Mouse (Mus musculus) layer of hippocampus, postnatal 25 days (tissue): Measurements from ENCODE around the gene Mob3b. TPM values are rescaled to one million over a fixed set of nuclear protein-coding genes. Genes with fewer than 3 reads are reported as not detected.

Experiments used
- DNase-seq, 2 experiments: peaks; one replicate each; pipeline ENCODE4 v3.0.0; 2022; ENCODE audit warnings: mixed read lengths in 2 of 2, low spot score in 1 of 2; ENCODE audit errors: extremely low spot score in 1 of 2
- total RNA-seq, 2 experiments: library from RNA; stranded (reverse); gene quantifications; 2 replicates each; pipeline ENCODE4 v1.2.3; 2021

Gene Mob3b
- total RNA-seq, 2 experiments from 2014 or later: 6.4 to 8.1 TPM

DNA sequence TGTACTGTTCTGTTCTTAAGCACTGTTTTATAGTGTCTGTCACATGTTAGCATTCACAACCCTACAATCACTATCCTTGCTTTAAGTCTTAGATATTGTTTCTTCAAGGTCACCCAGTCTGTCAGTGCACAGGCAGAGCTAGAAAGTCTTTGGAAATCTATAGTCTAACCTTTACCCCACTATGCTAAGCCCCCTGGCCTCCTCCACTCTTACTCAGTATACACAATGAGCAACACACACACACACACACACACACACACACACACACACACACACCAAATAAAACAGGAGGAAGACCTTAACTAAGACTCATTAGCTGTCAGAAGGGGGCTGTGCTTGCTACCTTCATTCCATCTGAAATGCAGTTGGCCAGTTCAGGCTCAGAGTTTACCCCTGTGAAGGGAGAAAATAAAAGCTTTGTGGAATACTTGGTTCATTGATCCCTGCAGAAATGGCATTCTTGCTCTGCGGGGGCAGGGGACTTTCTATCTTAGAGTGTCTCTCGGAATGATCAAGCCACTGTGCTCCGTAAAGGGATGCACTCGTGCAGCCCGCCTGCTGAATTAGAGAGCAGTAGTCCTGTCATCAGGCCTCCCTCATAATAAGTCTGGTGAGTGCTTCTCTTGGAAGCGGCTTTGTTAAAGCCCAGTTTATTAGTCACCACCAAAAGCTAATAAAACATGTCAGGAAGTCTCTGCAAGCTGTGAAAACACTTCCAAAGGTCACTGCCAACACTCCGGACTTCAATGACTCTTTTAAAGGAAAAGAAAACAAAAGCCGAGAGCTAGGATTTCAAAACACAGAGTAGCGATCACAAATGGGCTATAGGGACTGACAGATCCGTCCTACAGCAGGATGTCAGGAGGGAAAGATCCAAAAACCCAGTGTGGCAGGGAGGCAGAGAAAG, 144.6 kb downstream of the Mob3b start:
- DNase-seq: no peak

DNA sequence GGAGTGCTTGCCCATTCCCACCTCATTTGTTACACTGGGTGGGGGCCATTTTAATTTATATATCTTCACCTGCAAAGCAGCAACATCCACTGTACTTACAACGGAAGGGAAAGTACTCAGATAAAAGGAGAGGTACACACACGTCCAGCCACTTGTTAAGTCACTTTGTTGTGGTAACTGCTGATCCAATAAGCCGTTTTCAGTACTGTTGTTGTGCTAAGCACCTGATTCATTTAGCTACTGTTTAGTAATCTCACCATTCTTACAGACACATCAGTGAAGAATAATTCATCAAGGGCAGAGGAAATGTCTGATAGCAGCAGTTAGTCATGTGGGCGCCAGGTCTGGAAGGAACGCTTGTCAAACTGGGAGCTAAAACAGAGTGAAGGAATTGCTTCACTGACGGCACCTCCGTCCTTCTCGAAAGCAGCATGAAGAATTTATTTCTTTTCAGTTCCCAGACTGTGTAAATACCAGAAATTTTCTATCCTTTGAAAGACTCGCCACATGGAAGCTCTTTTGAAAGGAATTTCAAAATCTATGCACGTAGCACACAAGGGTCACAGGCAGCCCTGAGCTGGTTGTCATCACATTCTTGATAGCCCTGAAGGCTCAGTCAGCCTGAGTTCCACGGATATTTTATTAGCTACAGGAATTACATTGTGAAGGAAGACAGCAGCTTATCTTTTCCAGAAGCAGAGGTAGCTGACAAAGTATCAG, 150.6 kb downstream of the Mob3b start:
- DNase-seq: no peak

DNA sequence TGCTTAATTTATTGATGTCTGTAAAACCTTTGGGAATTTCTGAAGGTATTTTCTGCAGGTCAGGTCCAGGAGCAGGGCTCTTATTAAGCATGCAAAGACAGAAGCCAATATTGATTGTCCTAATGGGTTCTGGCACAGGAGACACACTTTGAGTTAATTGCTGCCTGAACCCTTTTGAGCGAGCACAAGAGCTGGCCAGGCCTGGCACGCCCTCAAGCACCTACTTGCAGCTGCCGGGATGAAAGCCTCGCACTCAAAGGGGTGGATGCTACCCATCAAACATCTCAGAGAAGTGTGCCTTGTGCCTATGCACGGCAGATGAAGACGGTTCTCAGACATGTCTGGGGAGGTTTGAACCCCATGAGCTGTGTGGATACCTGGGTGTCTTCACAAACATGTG, 151.2 kb downstream of the Mob3b start:
- DNase-seq: no peak

DNA sequence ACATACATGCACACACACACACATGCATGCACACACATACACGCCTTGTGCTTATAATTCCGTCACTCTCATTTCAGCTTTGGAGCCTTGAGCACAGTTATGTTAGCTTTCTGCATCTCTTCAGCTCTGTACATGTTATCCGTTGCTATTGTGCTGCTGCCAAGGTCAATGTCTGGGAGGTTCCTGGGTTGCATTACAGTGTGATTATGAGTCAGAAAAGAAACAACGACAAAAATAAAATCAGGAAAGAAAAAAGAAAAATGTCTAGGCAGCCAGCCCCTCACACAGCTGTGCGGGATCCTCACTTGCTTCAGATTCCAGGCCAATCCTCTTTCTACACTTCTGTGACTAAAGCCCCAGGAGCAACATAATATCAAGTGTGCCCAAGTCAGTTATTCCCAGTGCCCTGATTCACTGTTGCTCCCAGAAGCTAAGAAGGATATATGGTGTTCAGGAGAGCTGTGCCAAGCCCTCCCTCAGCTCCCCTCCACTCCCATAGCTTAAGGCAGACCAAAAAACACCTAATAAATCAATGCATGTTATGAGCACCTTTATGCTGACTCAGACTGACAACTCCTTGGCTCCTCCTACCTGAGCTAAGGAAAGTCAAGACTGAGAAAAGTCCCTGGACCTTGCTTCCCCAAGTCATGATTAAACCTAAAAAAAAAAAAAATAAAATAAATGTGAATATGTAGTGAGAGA, 152.1 kb downstream of the Mob3b start:
- DNase-seq: no peak

DNA sequence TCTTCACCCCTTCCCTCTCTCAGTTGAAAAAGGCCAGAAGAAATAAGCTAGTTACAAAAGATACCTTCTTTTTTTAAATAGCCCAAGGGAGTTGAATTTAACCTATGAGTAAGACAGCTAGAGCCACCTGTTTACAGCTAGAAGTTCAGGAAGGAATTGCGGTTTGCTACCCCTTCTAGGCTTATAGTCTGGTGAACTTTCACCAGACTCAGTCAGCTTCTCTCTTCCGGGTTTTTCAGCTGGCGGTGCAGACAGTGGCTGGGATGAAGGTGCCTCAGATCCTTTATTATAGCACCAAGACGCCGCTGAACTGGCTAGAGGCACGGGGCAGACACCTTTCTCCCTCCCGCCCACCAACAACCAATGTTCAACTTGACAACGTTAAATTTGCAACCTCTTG, 152.8 kb downstream of the Mob3b start:
- DNase-seq: no peak

DNA sequence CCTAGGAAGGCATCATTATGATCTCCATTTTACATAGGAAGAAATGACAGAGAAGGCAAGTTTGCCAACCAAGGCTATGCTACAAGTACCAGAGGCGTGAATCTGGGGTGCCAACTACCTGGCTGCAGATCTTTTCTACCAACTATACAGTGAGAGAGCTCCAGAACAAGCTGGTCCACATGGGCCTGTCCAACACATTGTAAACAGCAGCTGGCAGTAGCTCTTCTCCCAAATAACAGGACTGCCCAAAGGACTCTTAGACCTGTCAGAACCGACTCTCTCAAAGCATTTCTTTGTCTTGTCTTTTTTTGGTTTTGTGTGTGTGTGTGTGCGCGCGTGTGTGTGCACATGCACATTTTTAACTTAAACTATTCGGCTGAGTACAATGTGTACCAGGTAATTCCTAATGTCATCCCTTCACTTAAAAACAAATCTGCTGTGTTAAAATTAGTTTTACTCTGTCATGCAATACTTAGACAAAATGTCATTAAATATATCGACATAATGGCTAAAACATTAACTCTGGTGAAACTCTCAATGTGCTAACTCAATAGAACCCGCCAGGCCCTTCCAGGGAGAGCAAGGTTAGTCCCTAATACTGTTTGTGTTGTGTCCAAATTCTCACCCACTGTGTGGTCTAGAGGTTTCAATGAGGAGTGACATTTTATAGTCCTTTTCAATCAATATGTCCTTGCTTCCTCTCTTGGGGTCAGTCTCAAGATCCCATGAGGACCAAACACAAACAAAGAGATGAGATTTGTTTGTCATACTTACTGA, 153.5 kb downstream of the Mob3b start:
- no peak for DNase-seq

DNA sequence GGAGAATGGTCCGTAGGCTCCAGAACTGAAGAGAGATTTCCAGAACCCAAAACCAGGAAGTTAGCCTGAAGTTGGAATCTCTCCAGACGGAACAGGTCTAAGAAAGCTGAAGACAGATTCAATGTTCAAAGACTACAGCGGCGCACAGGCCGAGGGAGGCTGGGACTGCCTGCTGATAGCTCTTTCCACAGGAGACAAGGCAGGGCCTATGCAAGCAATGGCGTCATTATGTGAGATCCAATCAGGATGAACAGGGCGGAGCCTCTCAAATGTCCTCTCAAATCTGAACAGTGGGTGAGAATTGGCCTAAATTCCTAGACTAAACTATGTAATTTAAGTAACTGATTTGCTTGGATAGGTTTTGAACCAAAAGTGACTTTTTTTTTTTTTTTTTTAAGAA, 160.7 kb downstream of the Mob3b start:
- DNase-seq: no peak

DNA sequence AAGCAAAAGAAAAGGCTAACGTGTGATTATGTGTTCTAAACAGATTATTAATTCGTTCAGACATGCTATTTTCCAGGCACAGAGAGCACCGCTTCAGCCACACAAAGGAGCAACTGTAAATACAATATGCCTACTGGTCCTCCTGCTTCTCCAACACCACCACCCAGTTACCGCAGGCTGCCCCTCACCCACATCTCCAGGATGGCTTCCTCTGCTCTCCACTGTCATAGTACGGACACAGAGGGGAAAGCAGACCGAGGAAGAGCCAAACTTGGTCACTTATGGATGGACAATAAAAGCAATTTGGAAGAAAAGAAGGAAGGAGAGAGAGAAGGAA, 163.7 kb downstream of the Mob3b start:
- no peak for DNase-seq

DNA sequence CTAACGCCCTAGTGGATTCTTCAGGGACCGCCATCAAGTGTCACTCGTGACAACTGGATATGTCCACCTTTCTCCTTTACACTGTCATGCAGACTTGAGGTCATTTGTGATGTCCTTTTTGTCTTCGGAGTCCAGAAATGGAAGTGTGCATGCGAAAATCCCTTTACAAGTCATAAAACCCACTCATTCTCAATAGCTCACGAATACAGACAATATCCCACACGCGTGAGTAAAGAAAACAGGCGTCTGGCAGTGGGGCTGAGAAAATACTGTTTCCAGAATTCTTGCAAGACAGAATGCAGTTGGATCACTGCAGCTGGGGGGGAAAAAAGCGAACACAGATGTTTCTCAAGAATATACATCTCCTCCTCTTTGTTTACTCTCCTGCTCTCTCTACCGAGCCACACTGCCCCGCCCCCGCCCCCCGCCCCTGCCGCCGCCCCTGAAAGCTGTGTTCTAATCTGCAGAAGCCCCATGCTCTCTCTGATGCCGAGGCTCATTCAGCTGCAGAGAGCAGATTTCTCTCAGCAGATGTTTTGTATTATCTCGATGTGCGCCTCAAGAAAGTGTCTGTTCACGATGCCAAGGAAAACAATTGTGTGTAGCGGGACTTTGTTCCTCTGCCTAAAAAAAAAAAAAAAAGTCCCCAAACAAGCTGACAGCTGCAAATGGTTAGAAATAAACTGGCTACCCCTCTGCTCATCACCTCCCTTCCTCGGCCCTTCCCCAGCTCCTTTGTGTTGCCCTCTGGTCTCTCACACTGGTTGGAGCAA, 164.2 kb downstream of the Mob3b start:
- DNase-seq: no peak

DNA sequence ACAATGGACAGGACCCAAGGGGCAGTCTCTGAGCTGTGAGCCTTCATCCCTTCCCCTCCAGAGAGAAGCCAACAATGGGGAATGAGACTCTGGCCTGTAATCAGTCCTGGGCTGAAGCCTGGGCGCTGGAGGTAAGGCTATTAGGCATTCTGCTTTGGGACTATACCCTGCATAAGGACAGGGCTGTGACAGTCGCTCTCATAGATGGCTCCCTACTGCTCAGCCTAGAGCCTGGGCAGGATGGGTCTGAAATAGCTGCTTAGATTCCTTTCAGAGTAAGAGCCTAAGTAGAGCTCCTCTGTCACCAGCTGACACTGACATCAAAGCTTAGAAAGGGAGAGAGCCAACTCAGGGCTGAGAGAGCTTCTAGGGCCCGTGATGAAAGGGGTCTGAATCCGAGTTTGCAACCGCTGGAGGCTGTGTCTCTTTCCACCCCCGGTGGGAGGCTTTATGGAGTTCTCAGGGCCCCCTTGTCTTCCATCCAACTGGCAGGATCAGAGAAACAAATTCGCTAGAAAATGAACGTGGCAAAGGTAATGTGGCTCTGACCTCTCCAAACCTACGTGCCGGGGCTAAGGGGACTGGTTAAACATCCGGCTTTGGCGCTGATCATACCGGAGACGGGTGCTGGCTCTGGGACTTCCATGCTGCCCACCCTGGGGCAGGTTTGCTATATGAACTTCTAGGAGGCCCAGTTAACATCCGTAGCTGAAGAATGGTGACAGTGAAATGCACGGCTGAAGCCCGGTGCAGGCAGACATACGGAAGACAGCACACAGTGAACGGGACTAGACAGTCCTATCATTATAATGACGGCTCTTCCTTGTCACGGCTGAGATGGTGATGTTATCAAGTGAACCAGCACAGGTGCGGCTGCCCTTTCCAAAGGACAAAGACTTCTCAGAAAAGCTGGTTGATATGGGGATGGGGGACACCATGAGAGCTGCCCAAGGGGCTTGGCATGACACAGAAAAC, 165.1 kb downstream of the Mob3b start:
- no peak for DNase-seq

DNA sequence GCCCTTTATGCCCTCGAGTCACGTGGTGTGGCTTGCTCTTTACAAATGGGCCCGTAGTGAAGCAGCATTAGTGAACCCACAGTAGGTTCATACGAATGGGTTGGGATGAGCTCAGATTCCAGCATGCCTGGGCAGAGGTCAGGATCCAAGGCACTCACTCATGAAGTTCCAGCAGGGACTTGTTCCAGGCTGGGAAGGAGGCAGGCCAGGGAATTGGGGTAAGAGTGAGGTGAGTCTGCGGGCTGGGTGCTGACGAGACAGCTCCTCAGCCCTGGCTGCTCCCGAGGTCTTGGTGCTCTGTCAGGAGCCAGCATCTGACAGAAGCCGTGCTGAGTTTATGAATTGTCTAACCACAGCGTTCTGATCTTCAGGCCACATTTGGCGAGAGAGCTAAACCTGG, 166.2 kb downstream of the Mob3b start:
- DNase-seq: no peak

DNA sequence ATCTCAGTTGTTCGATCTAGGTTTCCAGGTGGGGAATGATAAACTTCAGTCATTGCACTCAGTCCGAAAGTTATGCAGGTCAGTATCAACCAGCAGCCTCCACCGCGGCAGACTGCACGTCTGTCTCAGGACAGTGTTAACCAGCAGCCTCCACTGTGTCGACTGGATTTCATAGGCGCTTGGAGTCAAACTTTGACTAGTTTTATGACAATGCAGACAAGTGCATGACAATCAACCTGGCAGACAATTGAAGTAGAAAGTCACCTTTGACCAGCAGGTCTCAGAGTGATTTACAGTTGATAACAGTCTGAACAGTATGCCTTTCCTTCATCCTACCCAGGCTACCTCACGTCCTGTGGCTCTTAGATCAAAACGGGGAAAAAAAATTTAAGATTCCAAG, 166.6 kb downstream of the Mob3b start:
- no peak for DNase-seq

DNA sequence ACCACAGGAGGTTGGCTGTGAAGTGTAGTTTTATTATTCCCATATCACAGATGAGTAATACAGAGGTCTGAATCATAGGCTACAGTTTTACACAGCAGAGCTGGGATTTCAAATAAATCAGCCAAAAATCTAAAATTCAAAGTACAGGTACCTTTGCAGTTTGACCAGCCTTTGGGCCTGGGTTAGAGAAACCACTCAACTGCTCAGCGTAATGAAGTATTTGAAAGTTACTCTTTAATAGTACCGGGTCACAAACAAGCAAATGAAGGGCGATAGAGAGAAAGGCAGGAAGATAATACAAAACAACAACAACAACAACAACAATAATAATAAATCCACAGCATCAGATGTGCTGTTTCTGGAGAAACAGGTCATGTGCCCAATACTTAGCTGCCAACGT, 169.7 kb downstream of the Mob3b start:
- no peak for DNase-seq

DNA sequence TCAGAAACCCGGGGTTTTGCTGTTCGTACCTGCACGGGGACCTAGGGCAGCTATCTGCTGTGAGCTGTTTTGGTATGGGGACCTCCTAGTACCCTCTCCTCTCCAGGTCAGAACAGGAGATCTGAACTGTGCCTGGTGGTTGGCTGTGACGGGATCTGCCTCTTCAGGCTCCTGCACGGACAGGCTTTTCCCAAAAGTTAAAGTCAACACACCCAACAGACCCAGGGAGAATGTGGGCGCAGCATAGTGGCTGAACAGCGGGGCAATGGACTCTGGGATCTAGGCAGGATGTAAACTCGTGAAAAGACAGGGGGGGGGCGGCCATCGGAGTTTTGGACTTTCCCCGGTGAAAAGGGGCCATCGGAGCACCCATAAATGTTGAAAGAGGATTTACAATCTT, 170.2 kb downstream of the Mob3b start:
- no peak for DNase-seq

DNA sequence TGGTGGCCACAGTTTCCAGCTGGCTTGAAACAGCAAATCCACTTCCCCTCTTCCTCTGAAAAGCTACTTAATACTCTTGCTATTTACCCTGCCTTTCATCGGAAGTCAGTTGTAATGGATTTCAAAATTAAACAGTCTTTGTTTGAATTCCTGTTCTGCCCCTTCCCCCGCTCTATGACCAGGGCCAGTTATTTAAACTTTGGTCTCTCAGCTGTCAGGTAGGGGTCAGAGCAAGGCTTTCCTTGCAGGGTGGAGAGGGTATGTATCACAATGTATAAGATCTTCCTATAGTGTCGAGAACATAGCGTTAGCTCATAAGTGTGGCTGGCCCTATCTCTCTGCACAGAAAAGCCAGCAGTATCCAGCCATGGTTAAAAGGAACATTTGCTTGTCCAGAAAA, 170.6 kb downstream of the Mob3b start:
- no peak for DNase-seq

DNA sequence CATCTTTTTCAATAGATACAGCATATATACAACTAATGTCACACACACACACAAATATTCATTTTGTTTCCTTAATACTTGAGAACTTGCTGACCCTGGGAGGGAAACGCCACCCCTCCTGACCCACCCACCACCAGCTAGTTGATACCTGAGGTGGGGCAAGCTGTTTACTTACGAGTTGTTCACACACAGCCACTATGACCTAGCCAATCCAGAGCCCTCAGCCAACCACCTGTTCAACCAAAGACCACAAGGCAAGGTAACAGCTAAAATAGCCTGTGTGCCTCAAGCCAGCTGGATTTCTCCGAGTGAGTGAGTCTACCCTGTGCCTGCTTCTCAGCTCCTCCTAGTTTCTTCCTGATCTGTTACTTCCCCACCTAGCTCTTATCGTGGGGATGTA, 172.9 kb downstream of the Mob3b start:
- DNase-seq: no peak

DNA sequence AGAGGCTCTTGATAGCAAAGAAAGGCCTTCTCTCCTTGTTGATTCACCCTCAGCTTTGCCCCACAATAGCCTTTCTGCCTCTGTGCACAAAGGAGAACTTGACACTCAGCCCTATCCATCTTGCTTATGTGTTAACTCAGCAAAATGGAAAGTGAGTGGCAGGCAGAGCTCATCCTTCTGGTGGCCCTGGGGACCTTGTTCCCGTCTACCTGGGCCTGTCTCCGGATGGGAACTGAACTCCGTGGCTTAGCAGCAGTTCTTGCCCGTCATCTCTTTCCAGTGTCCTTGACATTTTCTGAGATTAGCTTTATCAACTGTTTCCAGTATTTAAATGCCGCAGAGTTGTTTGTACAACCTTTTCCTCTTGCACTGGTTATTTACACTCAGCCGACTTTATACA, 173.8 kb downstream of the Mob3b start:
- DNase-seq: no peak

DNA sequence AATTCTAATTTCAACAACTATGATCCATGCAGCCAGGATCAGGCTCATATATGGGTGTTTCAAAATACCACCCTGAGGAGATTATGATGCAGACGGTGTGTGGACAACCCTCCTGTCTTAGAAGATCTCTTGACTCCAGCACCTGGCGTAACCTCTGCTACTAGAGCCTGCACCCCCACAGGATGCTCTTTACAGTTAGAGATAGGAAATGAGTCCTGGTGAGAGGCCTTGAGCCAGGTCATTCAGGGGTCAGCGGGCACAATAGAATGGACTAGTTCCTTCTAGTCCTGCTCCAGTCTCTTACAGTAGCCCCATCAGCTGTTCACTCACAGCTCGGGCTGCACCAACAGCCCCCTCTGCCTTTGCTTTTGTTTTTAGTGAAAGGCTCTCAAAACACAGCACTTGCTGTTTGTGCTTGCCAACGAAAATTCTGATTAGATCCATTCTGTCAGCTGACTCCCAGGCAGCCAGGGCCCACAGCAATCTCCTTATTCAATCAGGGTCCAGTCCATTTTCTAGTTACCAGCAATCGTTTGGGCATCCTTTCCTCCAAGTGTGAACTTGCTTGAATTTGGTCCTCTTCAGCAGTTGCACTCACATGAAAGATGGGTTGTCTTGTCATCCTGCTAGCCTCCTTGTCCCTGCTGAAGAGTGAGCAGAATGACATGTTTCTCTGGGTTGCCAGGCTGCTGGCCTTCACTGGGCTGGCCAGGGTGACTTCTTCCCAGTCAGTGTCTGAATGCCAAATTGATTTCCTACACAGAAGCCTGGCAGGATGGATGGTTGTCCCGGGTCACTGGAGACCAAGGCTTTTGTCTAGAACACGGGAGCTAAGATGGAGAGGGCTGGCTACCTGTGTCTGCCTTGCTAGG, 175.7 kb downstream of the Mob3b start:
- DNase-seq: no peak
